Mouse (Mus musculus) MN1 (cell line): ENCODE measurements around the gene Clpp.
A peak's percentile ranks its signal among the peaks of the same experiment; 100 is the strongest.

Experiments used
- DNase-seq: peaks from one replicate; pipeline ENCODE4 v3.0.0-alpha.2; 2016; ENCODE audit warnings: low spot score

Clpp gene

GRCm38 (mm10) chr17:56986105-56986805, 3.9 kb upstream of the Clpp start:
- DNase-seq: peak; percentile 43

- no peak for DNase-seq
Measured at GRCm38 (mm10) chr17:56988441-56988840, 1.7 kb upstream of the Clpp start.

GRCm38 (mm10) chr17:56988921-56989430, 1.1 kb upstream of the Clpp start:
- no peak for DNase-seq

- DNase-seq: peak; percentile 89
Measured at GRCm38 (mm10) chr17:56989467-56990114, 514 bp upstream of the Clpp start.

GRCm38 (mm10) chr17:56990966-56991365, 861 bp downstream of the Clpp start:
- no peak for DNase-seq

- no peak for DNase-seq
Measured at GRCm38 (mm10) chr17:56995046-56995445, 4.9 kb downstream of the Clpp start.

- no peak for DNase-seq
Measured at GRCm38 (mm10) chr17:56996506-56996905, 6.4 kb downstream of the Clpp start.

- peak; percentile 99 for DNase-seq
Measured at GRCm38 (mm10) chr17:56997029-56997667, 7.0 kb downstream of the Clpp start, which contains the start of gene Alkbh7. TSS of gene Alkbh7 (plus strand) at chr17:56997339.

GRCm38 (mm10) chr17:56999414-56999813, 9.3 kb downstream of the Clpp start:
- no peak for DNase-seq

GRCm38 (mm10) chr17:56999968-57000609, 10.0 kb downstream of the Clpp start, which contains the start of gene Pspn:
TSS of gene Pspn (minus strand) at chr17:57000018.
- DNase-seq: no peak

- no peak for DNase-seq
Measured at GRCm38 (mm10) chr17:57001228-57001627, 11.1 kb downstream of the Clpp start.

- DNase-seq: no peak
Measured at GRCm38 (mm10) chr17:57003994-57004393, 13.9 kb downstream of the Clpp start.

GRCm38 (mm10) chr17:57007137-57007905, 17.2 kb downstream of the Clpp start:
- DNase-seq: peak; percentile 73

- no peak for DNase-seq
Measured at GRCm38 (mm10) chr17:57010911-57011235, 20.8 kb downstream of the Clpp start.

- peak; percentile 100 for DNase-seq
Measured at GRCm38 (mm10) chr17:57011236-57012141, 21.4 kb downstream of the Clpp start, which contains the start of the genes Gtf2f1 and Gm17949. TSS of gene Gtf2f1 (minus strand) at chr17:57011288. TSS of gene Gm17949 (plus strand) at chr17:57011469.

DNA sequence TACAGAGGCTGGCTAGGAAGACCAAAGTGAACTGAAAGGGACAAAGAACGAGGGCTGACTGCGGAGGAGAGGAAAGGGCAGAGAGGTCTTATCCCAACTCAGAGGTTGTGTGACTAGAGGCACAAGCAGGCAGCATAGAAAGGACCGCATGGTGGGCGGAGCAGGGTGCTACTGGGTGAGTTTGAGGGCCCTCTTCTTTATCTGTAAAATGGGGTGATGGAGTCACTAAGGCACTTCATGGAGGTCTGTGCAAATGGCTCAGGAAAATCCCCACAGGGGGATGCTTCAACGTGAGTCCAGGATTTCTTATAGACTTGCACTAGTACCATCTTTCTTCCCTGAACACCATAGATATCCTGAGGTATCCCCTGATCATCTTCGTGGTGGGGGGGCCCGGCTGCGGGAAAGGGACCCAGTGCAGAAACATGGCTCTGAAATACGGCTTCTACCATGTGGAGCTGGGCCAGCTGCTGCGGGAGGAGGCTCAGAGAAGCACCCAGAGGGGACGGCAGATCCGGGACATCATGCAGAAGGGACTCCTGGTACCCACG, 22.2 kb downstream of the Clpp start:
- DNase-seq: no peak

DNA sequence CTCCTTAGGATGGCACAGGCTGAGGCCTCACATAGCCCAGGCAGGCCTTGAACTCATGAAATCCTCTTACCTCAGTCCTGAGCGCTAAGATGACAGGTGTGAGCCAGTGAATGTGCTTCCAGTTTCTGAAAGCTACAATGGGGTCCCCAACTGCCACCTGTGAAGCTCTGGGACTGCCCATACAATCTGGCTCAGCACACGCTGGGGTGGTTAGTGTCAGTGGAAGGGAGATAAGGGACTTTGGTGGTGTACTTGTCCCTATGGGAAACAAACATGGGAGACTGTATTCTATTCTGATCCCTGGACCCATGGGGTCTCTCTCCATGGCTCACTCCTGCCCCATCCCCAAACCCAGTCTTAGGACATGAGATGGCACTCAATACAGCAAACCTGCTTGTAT, 29.6 kb downstream of the Clpp start:
- no peak for DNase-seq

- no peak for DNase-seq
Measured at GRCm38 (mm10) chr17:57020960-57021359, 30.9 kb downstream of the Clpp start.

GRCm38 (mm10) chr17:57027471-57027870, 37.4 kb downstream of the Clpp start:
- DNase-seq: no peak

DNA sequence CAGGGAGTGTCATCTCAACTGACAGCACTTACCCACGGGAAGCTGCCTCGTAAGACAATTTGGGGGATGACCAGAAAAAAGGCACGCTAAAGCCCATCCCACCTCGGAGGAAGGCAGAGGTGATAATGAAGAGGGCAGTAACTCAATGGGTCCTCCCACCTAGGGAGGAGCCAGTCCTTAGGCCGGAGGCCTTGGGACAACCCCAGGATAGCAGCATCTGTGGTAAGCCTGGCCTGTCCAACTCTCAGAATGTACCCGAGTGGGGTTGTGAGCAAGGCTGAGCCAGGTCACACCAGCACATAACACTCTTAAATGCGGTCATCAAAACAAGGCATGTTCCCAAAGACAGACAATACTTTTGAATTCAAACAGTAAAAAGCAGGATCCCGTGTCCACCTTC, 39.6 kb downstream of the Clpp start:
- DNase-seq: peak; percentile 56
